Mouse (Mus musculus) neural tube, embryonic 12.5 days (tissue): ENCODE data around the gene Zdhhc8. TPM values are rescaled to one million over a fixed set of nuclear protein-coding genes. Genes with fewer than 3 reads are reported as not detected.
A peak's percentile ranks its signal among the peaks of the same experiment; 100 is the strongest.

ENCODE experiments used
- ATAC-seq: fragments of 200-750 bp; cut with Nextera tagmentation; 2 replicates; pipeline ENCODE4 v1.8.0; 2017; ENCODE audit warnings: low read depth, mild to moderate bottlenecking, moderate TSS enrichment, moderate library complexity; ENCODE audit not compliant: low FRiP score
- H3K27ac ChIP-seq: fragments of 300-500 bp; sonication (generic); 2 replicates; pipeline ENCODE4 v1.5.1; 2016
- H3K27me3 ChIP-seq: fragments of 300-500 bp; sonication (generic); replicated peaks from 2 replicates; pipeline ENCODE4 v1.6.1; 2016; ENCODE audit warnings: mild to moderate bottlenecking
- H3K36me3 ChIP-seq: fragments of 300-500 bp; sonication (generic); 2 replicates; pipeline ENCODE4 v1.6.1; 2016; ENCODE audit warnings: mild to moderate bottlenecking
- H3K4me1 ChIP-seq: fragments of 300-500 bp; sonication (generic); 2 replicates; pipeline ENCODE4 v1.6.1; 2016
- H3K4me2 ChIP-seq: fragments of 300-500 bp; sonication (generic); replicated peaks from 2 replicates; pipeline ENCODE4 v1.6.1; 2016; ENCODE audit warnings: mild to moderate bottlenecking
- H3K4me3 ChIP-seq: fragments of 300-500 bp; sonication (generic); 2 replicates; pipeline ENCODE4 v1.5.1; 2016
- H3K9ac ChIP-seq: fragments of 300-500 bp; sonication (generic); 2 replicates; pipeline ENCODE4 v1.6.1; 2016; ENCODE audit warnings: mild to moderate bottlenecking
- H3K9me3 ChIP-seq: fragments of 300-500 bp; sonication (generic); 2 replicates; pipeline ENCODE4 v1.6.1; 2016; ENCODE audit warnings: mild to moderate bottlenecking
- WGBS: fragments of 180-500 bp; shearing (Covaris S2); methylation state at CpG from one replicate; pipeline ENCODE4 v1.1.7; 2016; 5-methylcytosine and 5-hydroxymethylcytosine counted together
- polyA plus RNA-seq: library from polyadenylated mRNA; unstranded; fragments of >200 nt; fragmentation: Nextera tagmentation; extraction: Ambion mirVana; gene quantifications from 2 replicates; pipeline ENCODE4 v1.2.1, GENCODE M21; 2016

Zdhhc8 gene
- polyA plus RNA-seq, 1 experiment from 2014 or later = 17.7 TPM

DNA sequence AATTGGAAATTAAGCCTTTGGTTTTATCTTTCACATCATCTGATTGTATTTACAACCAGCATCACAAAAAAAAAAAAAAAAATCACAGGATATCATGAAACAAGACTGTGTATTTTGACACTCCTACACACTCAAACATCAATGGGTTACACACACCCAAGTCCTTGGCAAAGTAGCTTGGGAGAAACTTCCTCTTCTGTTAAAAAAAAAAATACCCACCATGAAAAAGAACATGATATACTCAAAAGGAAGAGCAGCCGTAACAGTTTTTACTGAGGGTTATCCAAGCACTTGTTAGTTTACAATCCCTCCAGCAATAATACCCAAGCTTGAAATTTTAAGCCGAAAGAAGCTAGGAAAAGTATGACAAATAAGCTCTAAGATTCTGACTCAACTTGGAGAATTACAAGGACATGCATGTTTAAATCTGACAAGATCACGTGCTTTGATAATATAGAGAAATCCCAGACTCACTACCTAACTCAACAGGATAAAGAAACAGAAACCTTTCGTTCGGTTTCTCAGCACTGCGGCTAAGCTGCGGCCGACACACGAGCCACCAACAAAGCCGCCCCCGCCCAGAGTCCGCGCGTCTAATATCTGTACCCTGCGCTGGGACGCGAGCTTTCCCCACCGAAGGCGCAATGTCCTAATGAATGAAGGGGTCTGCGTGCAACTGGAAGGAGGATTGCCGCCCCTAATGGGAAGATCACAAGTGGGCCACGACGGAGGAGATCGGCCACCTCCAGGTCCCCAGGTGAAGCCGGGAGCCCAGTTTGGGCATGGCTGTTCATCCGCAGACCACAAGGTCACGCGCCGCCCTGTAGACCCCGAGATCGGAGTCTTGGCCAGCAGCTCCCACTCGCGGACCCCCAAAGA is 12.8 kb upstream of the Zdhhc8 start:
- H3K9me3 ChIP-seq = no peaks in the 10 kb centered on the region
- H3K4me2 ChIP-seq = peak overlapping the region; percentile 94
- peak overlapping the region; percentile 96 for H3K4me3 ChIP-seq
- peaks cover 44% of the 10 kb centered on the region for H3K4me1 ChIP-seq
- ATAC-seq = peak; percentile 1; the same call in 1 of the 2 replicates
- WGBS = under 1% methylated on average over 33 of the region's 33 CpGs
- peaks cover 66% of the 10 kb centered on the region for H3K36me3 ChIP-seq
- peak overlapping the region; percentile 72 for H3K27ac ChIP-seq
- no peaks in the 10 kb centered on the region for H3K27me3 ChIP-seq
- peak overlapping the region; percentile 90 for H3K9ac ChIP-seq

DNA sequence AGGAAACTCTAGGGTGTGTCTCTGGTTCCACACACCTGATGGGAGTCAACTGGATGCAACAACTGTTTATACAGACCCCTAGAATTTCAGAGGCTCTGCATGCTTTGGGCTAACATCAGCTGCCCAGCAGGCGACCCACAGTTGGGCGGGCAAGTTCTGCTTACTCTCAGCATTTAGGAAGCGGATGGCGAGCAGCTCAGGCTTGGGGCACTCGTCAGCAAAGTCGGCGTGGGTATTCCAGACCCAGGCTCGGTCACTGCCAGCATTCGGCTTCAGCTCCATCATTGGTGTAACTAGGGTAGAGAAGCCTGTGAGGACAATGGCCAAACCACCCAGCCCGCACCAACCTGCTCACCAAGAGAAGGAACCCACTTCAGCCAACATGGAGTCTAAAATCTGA is 6.6 kb upstream of the Zdhhc8 start:
- Histone ChIP-seq H3K4me3 (no peak overlapping the region), H3K4me1 (peaks cover 12% of the 10 kb centered on the region), H3K27me3 (no peaks in the 10 kb centered on the region), H3K4me2 (no peak overlapping the region), H3K27ac (no peak overlapping the region), H3K36me3 (peaks cover 85% of the 10 kb centered on the region), H3K9me3 (no peaks in the 10 kb centered on the region), H3K9ac (no peak overlapping the region)
- WGBS = 96% methylated on average over 10 of the region's 10 CpGs
- ATAC-seq = no peak

DNA sequence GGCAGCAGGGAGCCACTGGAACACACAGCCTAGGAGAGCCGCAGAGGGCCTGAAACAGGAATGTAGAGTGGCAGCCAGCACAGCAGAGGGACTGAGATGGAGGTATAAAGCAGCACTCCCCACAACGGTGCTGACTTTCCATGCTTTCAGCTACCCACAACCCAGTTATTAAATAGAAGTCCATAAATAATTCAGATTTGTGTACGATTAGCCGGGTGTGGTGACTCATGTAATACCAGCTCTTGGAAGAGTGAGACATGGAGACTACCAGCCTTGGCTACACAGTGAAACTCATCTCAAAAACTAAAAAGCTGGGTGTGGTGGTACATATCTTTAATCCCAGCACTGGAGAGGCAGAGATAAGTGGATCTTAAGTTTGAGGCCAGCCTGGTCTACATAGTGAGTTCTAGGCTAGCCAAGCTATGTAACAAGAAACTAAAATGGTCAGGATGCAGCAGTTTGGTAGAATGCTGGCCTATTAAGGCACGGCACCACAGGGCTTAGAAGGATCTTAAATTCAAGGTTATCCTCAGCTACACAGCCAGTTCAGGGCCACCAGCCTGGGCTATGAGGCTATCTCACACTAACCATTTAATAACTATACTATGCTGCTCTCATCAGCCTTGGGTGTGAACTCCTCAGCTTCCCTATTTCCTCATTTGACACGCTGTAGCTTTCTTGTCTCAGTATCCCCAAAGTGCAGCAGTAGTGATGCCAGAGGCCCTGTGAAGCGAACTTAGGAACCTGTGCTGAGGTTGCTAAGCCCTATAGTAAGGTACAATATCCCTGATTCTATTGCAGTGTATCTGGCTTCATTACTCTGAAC is 2.0 kb upstream of the Zdhhc8 start:
- no peak overlapping the region for H3K4me3 ChIP-seq
- no peaks in the 10 kb centered on the region for H3K27me3 ChIP-seq
- no peak overlapping the region for H3K9ac ChIP-seq
- no peak overlapping the region for H3K27ac ChIP-seq
- H3K9me3 ChIP-seq = no peaks in the 10 kb centered on the region
- H3K4me2 ChIP-seq = no peak overlapping the region
- WGBS = 73% methylated on average over 7 of the region's 7 CpGs
- peaks cover 29% of the 10 kb centered on the region for H3K4me1 ChIP-seq
- H3K36me3 ChIP-seq = peaks cover 38% of the 10 kb centered on the region
- no peak for ATAC-seq

DNA sequence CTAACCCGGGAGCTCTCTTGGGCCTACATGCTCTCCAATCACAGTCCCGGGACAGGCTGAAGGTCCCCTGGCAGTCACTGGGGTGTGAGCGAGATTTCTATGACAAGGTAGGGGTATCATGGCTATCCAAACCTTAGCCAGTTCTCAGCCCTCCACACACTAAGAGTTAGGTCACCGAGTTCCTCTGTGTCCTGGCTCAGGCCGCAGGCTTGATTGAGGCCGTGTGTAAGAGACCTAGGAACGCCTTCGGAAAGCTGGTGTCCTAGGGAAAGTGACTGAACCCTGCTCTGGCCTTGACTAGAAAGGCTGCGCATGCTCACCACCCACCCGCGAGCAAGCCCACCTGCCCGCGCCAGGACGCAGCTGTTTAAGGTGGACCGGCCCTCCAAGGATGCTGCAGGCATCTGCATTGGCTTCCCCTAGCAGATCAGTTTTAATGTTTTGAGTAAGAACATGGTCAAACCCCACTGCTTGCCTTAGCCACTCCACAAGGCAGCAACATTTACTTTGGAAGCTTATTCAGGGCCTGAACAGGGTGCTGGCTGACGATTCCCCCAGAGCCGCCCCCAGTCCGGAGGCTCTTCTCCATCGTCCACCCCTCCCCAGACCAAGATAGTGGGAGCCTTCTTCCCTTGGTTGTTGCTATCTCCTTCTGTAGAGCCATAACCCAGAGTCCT is 591 bp upstream of the Zdhhc8 start:
- Histone ChIP-seq H3K9ac (peak overlapping the region; percentile 86), H3K4me2 (peak overlapping the region; percentile 93), H3K36me3 (peaks cover 25% of the 10 kb centered on the region), H3K27ac (peak overlapping the region; percentile 77; the same call in 1 of the 2 replicates), H3K4me1 (peaks cover 29% of the 10 kb centered on the region), H3K4me3 (peak overlapping the region; percentile 86), H3K27me3 (no peaks in the 10 kb centered on the region), H3K9me3 (no peaks in the 10 kb centered on the region)
- 7% methylated on average over 19 of the region's 19 CpGs for WGBS
- ATAC-seq = peak; percentile 74

DNA sequence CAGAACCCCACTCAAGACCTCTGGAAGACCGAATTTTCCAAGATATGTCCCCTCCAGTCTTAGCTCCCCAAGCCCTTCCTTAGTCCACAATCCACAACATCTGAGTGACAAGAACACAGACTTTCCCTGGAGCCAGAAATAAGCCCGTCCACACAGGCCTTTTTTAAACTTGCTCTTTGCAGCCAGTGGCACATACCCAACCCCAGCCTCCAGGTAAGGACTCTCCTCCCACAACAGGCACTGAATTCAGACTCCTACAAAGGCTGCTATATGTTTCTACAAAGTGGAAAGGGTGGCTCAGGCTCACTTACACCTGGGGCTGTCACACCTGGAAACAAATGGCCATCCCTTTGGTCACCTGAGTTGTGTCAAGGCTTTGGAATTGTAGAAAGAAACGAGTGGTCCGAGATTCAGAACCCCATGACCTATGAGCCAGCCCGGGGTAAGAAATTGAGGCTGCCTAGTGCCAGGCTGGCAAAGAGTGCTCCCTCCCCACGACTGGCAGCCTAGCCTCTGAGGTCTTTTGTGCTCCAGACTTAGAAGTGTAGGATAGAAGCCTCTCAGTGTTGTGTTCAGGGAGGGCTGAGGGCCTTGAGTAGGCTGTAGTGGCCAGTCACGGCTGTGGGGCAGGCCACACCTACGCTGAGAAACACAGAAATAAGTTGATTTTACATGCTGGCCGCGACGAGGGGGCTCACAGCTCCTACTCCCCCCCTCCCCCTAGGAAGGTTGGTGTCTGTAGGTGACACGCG is 841 bp downstream of the Zdhhc8 start:
- peak overlapping the region; percentile 86 for H3K9ac ChIP-seq
- no peaks in the 10 kb centered on the region for H3K9me3 ChIP-seq
- peaks cover 37% of the 10 kb centered on the region for H3K4me1 ChIP-seq
- WGBS = 24% methylated on average over 13 of the region's 13 CpGs
- H3K27ac ChIP-seq = 0 out of 2 replicates have a peak overlapping the region, but pooled peaks have one; percentile 77
- H3K4me3 ChIP-seq = peak overlapping the region; percentile 86
- peak overlapping the region; percentile 93 for H3K4me2 ChIP-seq
- H3K27me3 ChIP-seq = no peaks in the 10 kb centered on the region
- ATAC-seq = peak; percentile 10
- peaks cover 12% of the 10 kb centered on the region for H3K36me3 ChIP-seq

DNA sequence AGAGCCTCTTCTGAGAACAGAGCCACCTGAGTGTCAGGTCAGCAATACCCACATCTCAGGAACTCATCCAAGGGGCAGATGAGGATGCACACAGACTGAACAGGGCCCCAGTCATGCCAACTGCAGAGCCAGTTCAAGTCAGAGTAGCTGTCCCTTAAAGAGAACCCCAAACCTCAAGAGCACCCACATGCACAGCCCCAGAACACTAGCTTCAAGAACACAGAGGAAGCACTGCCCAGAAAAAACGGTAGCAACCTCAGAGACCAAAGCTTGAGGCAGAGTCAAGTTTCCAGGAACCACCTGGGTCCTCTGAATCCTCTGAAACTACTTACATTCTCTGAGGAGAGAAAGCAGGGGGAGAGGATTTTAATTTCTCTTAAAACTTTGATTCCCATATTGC is 1.5 kb downstream of the Zdhhc8 start:
- peaks cover 13% of the 10 kb centered on the region for H3K36me3 ChIP-seq
- no peak overlapping the region for H3K27ac ChIP-seq
- H3K4me2 ChIP-seq = peak overlapping the region; percentile 93
- no peak overlapping the region for H3K4me3 ChIP-seq
- H3K9ac ChIP-seq = no peak overlapping the region
- no peak for ATAC-seq
- no peaks in the 10 kb centered on the region for H3K9me3 ChIP-seq
- peaks cover 37% of the 10 kb centered on the region for H3K4me1 ChIP-seq
- 57% methylated on average over 1 of the region's 1 CpGs for WGBS
- H3K27me3 ChIP-seq = no peaks in the 10 kb centered on the region

DNA sequence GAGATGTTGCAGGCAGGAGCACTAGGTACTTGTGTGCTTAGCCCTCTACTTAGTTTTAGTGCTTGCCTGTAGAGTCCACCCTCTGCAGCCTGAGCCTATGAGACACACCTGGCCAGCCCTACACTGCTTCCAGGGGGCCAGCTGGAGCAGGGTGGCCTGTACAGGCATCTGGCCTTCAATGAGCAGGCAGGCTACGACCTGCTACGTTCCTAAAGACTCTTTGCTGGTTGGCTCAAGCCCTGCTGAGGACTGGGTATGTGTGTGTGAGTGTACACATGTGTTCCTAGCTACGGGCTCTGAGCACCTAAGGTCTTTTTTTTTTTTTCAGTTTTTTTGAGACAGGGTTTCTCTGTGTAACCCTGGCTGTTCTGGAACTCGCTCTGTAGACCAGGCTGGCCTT is 3.5 kb downstream of the Zdhhc8 start:
- no peak for ATAC-seq
- Histone ChIP-seq H3K36me3 (peaks cover 26% of the 10 kb centered on the region), H3K9me3 (no peaks in the 10 kb centered on the region), H3K9ac (no peak overlapping the region), H3K4me1 (peaks cover 34% of the 10 kb centered on the region), H3K4me2 (no peak overlapping the region), H3K27me3 (no peaks in the 10 kb centered on the region), H3K4me3 (no peak overlapping the region), H3K27ac (no peak overlapping the region)
- WGBS = 93% methylated on average over 4 of the region's 4 CpGs

DNA sequence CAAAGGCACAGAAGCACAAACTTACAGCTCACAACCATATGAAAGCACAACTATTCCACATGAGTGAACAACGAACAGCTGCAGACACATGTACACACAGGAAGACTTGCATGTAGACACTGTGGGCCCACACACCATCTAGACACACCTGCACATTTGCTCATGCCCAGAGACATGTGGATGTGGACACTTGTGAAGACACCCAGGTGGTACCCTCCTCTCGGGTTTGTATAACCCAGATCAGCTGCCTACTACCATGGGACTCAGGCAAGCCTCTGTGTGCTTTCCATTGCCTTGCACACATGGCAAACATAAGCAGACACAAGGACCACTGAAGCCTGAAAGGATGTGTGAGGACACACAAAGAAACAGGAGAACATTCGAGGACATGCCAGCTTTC is 3.9 kb downstream of the Zdhhc8 start:
- peaks cover 31% of the 10 kb centered on the region for H3K4me1 ChIP-seq
- no peaks in the 10 kb centered on the region for H3K27me3 ChIP-seq
- H3K27ac ChIP-seq = no peak overlapping the region
- no peak for ATAC-seq
- H3K36me3 ChIP-seq = peaks cover 30% of the 10 kb centered on the region
- WGBS = 87% methylated on average over 3 of the region's 3 CpGs
- H3K9me3 ChIP-seq = no peaks in the 10 kb centered on the region
- no peak overlapping the region for H3K9ac ChIP-seq
- no peak overlapping the region for H3K4me2 ChIP-seq
- H3K4me3 ChIP-seq = no peak overlapping the region

DNA sequence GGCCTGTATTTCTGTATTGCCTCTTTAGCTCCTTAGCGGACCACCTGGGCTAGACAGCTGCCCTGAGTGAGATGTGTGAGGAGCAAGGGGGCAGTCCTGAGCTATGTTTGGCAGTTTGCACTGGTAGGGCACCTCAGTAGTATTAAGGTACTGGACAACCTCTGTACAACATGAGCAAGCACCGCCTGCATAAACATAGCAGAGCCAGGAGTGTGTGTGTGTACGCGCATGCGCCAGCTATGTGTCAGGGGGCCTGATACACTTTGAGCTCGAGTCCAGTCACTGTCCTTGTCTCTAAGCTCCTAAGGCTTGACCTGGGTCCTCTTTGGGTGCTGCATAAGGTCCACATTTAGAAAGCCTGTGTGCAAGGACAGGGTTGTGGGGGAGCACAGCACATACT is 4.3 kb downstream of the Zdhhc8 start:
- H3K27ac ChIP-seq = no peak overlapping the region
- H3K27me3 ChIP-seq = no peaks in the 10 kb centered on the region
- no peak for ATAC-seq
- no peaks in the 10 kb centered on the region for H3K9me3 ChIP-seq
- peaks cover 34% of the 10 kb centered on the region for H3K36me3 ChIP-seq
- 95% methylated on average over 6 of the region's 6 CpGs for WGBS
- H3K4me2 ChIP-seq = no peak overlapping the region
- no peak overlapping the region for H3K4me3 ChIP-seq
- no peak overlapping the region for H3K9ac ChIP-seq
- peaks cover 27% of the 10 kb centered on the region for H3K4me1 ChIP-seq

DNA sequence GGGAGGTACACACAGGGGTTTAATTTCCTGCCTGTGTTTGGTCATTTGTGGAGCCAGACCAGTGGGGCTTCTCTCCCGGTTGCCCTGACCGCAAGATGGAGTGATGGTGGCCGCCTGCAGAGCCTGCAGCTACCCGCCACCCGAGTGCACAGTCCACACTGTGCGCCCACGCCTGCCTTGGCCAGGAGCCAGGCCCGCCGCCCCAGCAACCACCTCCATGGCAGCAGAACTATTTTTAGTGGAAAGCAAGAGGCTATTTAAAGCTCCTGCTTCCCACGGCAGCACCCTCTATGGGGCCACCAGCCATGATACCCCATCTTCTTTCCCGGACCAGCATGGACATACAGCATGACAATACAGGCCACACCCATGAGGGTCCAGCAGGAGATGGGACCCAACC is 5.3 kb downstream of the Zdhhc8 start:
- Histone ChIP-seq H3K27ac (no peak overlapping the region), H3K4me1 (peaks cover 24% of the 10 kb centered on the region)

DNA sequence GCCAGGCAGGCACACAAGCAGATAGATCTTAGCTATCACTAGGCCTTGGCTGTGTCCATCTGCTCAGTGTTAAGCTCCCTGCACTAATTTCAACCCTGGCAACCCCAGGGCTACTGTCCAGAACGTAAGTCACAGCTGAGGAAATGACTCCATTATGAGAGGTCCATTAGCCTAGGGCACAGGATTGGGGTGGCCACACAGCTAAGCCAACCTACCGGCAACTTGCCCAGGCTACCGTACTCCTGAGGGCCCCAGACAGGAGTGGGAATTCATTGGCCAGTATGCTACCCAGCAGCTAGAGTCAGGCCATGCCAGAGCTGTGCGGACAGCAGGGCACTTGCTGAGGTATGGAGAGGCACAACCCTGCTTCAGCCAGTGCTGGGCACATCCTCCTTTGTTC is 6.1 kb downstream of the Zdhhc8 start:
- Histone ChIP-seq H3K4me3 (no peak overlapping the region), H3K4me1 (peaks cover 17% of the 10 kb centered on the region), H3K27ac (no peak overlapping the region), H3K36me3 (peaks cover 52% of the 10 kb centered on the region), H3K4me2 (no peak overlapping the region), H3K9ac (0 out of 2 replicates have a peak overlapping the region, but pooled peaks have one; percentile 6), H3K9me3 (no peaks in the 10 kb centered on the region), H3K27me3 (no peaks in the 10 kb centered on the region)
- 93% methylated on average over 4 of the region's 4 CpGs for WGBS
- no peak for ATAC-seq

More for the DNA sequence above, 5.3 kb downstream of the Zdhhc8 start:
- Histone ChIP-seq H3K36me3 (peaks cover 44% of the 10 kb centered on the region), H3K4me3 (no peak overlapping the region), H3K9ac (no peak overlapping the region), H3K9me3 (no peaks in the 10 kb centered on the region), H3K4me2 (no peak overlapping the region), H3K27me3 (no peaks in the 10 kb centered on the region)
- WGBS = 74% methylated on average over 11 of the region's 11 CpGs
- no peak for ATAC-seq
